Mouse (Mus musculus) brain, embryonic 14.5 days (tissue): ENCODE measurements at regions not wholly inside any gene's neighbourhood (a gene's known extent, or its start where the extent isn't known, plus 50 kb on each side); places are given as distances from the start of the nearest gene placed in this dataset.

Experiments
- CTCF ChIP-seq: fragments of 200-500 bp; IDR thresholded peaks from 2 replicates; pipeline ENCODE4 v1.5.1; 2012; ENCODE audit warnings: inconsistent platforms, mild to moderate bottlenecking, moderate library complexity, borderline replicate concordance; ENCODE audit not compliant: insufficient read depth, insufficient read length; ENCODE audit errors: extremely low read depth
- POLR2A ChIP-seq: fragments of 200-500 bp; IDR thresholded peaks from 2 replicates; pipeline ENCODE4 v1.6.1; 2012; ENCODE audit warnings: mild to moderate bottlenecking, inconsistent platforms, borderline replicate concordance; ENCODE audit not compliant: poor library complexity, insufficient read depth, insufficient read length, severe bottlenecking; ENCODE audit errors: extremely low read depth

DNA sequence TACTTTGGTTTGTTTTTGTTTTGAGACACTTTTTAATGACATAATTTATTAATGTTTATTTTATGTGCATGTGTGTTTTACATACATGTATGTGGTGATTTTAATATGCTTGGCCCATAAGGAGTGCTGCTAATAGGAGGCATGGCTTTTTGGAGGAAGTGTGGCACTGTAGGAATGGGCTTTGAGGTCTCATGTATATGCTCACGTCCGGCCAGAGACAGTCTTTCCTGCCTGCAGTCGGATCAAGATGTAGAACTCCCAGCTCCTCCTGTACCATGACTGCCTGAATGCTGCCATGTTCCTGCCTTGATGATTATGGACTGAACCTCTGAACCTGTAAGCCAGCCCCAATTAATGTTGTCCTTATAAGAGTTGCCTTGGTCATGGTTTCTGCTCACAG lies 82.6 kb downstream of the Rchy1 start:
- TF ChIP-seq CTCF, result no peak
- TF ChIP-seq POLR2A, result no peak
